Mouse (Mus musculus): Measurements from ENCODE around the gene Mapkapk2. TPM values are rescaled to one million over a fixed set of nuclear protein-coding genes. Genes with fewer than 3 reads are reported as not detected.

Gene Mapkapk2
- polyA plus RNA-seq, 1 experiment: 64.9 TPM

DNA sequence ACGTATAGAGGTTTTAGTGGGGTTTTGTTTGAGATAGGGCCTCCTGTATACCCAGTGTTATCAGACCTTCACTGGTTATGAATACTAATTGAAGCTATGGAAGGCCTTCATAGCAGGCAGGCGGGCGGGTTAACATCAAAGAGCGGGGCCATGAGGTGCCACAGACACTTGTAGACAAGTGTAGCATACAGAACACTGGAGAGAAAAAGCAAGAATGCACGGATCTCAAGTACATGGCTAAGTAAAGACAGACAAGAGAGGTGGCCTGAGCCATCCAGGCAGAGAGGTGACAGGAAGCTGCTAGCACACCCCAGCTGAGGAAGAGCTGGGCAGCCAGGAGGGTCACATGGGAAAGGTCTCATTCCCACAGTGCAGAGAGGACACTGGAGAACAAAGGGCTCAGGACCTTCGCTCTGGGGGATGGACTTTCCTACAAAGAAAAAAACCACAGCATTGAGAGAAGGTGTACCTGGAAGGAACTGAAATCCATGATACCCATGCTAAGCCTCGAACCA is 35.8 kb downstream of the Mapkapk2 start:
- H3K4me1 ChIP-seq (ENCODE audit: control insufficient read depth, insufficient read depth, low read length): no peaks in the 10 kb centered on the region
- TF ChIP-seq CTCF (IDR thresholded peaks at IDR 0.05; ENCODE audit: low read depth, low read length) (no peak), POLR2A (IDR thresholded peaks at IDR 0.05; ENCODE audit: insufficient read depth, low read length) (no peak), EP300 (IDR thresholded peaks at IDR 0.05; ENCODE audit: insufficient read depth, low read depth, low read length) (no peak)
- H3K9me3 ChIP-seq (replicated peaks; ENCODE audit: control insufficient read depth, insufficient read depth, low read length, poor library complexity, severe bottlenecking): no peaks in the 10 kb centered on the region
- no peaks in the 10 kb centered on the region for H3K36me3 ChIP-seq (ENCODE audit: control insufficient read depth, insufficient read depth, low read length, poor library complexity, severe bottlenecking)
- H3K4me3 ChIP-seq (ENCODE audit: low read depth, low read length): no peak overlapping the region
- H3K9ac ChIP-seq (ENCODE audit: low read depth, poor library complexity, severe bottlenecking): no peak overlapping the region
- no peak overlapping the region for H3K27ac ChIP-seq (ENCODE audit: insufficient read depth, low read length)
- no peaks in the 10 kb centered on the region for H3K27me3 ChIP-seq (ENCODE audit: control insufficient read depth, insufficient read depth, low read length, poor library complexity, severe bottlenecking)

DNA sequence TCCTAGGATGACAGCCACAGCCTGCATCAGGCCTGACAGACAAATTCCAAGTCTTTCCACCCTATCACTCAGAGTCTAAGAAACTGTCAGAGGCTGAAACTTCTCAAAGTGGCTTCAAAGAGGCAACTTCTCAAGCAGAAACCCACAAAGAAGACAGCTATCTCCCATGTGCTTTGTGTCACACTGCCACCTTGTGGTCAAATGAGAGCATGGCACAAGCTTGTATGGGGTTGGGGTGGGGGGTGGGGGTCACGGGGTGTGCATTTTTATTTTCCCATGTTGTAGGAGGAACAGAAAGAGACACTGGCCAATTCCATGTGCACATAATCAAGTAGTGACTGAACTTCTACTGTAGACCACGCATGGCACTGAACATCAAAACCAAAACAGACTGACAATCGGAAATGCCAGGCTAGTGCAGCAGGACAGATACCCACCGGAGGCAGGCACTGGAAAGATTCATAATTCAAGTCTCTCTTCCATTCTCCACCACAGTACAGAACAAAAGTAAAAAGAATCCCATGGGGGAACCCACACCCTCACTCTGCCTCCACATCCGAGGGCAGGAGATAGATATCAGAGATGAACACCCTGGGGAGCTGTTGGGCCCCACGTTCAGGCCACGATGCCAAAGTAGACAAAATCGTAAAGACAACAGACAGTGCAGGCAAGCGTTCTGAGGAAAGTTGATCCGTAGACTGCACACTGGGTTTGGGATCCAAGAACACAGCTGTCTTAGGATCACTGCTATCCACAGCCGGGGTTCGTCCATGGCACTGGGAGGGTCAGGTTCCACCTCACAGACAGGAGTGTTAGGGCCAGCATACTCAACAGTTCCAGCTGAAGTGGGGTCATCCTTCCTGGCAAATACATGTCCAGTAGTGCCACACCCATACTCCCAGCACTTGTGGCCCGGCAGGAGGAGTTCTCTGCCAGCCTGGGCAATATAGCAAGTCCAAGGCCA is 37.1 kb downstream of the Mapkapk2 start:
- no peak overlapping the region for H3K9ac ChIP-seq (ENCODE audit: low read depth, poor library complexity, severe bottlenecking)
- H3K27me3 ChIP-seq (ENCODE audit: control insufficient read depth, insufficient read depth, low read length, poor library complexity, severe bottlenecking): no peaks in the 10 kb centered on the region
- H3K9me3 ChIP-seq (replicated peaks; ENCODE audit: control insufficient read depth, insufficient read depth, low read length, poor library complexity, severe bottlenecking): no peaks in the 10 kb centered on the region
- H3K4me1 ChIP-seq (ENCODE audit: control insufficient read depth, insufficient read depth, low read length): no peaks in the 10 kb centered on the region
- no peak for TF ChIP-seq POLR2A (IDR thresholded peaks at IDR 0.05; ENCODE audit: insufficient read depth, low read length)
- TF ChIP-seq CTCF (IDR thresholded peaks at IDR 0.05; ENCODE audit: low read depth, low read length): peak; percentile 23
- H3K36me3 ChIP-seq (ENCODE audit: control insufficient read depth, insufficient read depth, low read length, poor library complexity, severe bottlenecking): no peaks in the 10 kb centered on the region
- H3K4me3 ChIP-seq (ENCODE audit: low read depth, low read length): no peak overlapping the region
- no peak overlapping the region for H3K27ac ChIP-seq (ENCODE audit: insufficient read depth, low read length)

DNA sequence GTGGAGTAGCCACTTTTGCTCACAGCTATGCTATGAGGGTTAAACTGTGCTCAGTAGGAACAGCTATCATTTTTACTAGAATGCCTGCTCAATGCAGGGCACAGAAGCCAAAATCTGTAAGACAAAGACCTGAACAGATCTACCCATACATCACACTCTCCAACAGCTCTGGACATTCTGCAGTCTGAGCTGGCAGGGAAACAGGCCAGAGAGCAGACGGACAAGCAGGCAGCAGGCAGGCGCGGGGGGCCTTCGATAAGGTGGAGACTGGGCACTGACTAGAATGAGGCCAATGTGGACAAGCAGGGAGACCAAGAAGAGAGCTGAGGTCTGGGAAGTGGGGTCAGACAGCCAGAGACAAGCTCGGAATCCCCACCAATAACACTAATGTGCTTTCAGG is 37.8 kb downstream of the Mapkapk2 start:
- Histone ChIP-seq H3K27ac (ENCODE audit: insufficient read depth, low read length) (no peak overlapping the region), H3K9me3 (replicated peaks; ENCODE audit: control insufficient read depth, insufficient read depth, low read length, poor library complexity, severe bottlenecking) (no peaks in the 10 kb centered on the region), H3K4me3 (ENCODE audit: low read depth, low read length) (no peak overlapping the region), H3K9ac (ENCODE audit: low read depth, poor library complexity, severe bottlenecking) (no peak overlapping the region), H3K27me3 (ENCODE audit: control insufficient read depth, insufficient read depth, low read length, poor library complexity, severe bottlenecking) (no peaks in the 10 kb centered on the region), H3K4me1 (ENCODE audit: control insufficient read depth, insufficient read depth, low read length) (no peaks in the 10 kb centered on the region), H3K36me3 (ENCODE audit: control insufficient read depth, insufficient read depth, low read length, poor library complexity, severe bottlenecking) (no peaks in the 10 kb centered on the region)
- TF ChIP-seq EP300 (IDR thresholded peaks at IDR 0.05; ENCODE audit: insufficient read depth, low read depth, low read length) (no peak), POLR2A (IDR thresholded peaks at IDR 0.05; ENCODE audit: insufficient read depth, low read length) (no peak)

DNA sequence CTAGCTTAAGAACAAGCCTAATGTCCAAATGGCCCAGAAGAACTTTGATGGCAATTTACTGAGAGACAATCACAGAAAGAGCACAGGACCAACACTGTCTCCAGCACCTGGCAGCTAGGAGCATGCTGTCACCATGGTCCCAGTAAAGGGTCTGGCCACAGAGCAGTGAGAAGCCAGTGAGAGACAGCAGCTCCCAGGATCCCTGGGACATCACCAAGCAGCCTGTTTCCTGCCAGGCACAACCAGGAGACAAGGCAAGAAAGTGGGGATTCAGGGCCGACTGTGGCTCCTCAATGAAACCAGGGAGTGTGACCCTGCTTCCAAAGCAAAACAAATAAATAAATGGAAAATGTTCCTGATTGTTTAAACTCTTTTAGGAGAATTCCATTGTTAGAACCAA is 38.2 kb downstream of the Mapkapk2 start:
- Histone ChIP-seq H3K4me1 (ENCODE audit: control insufficient read depth, insufficient read depth, low read length) (no peaks in the 10 kb centered on the region), H3K27ac (ENCODE audit: insufficient read depth, low read length) (no peak overlapping the region), H3K9ac (ENCODE audit: low read depth, poor library complexity, severe bottlenecking) (no peak overlapping the region), H3K36me3 (ENCODE audit: control insufficient read depth, insufficient read depth, low read length, poor library complexity, severe bottlenecking) (no peaks in the 10 kb centered on the region), H3K4me3 (ENCODE audit: low read depth, low read length) (no peak overlapping the region), H3K9me3 (replicated peaks; ENCODE audit: control insufficient read depth, insufficient read depth, low read length, poor library complexity, severe bottlenecking) (no peaks in the 10 kb centered on the region), H3K27me3 (ENCODE audit: control insufficient read depth, insufficient read depth, low read length, poor library complexity, severe bottlenecking) (no peaks in the 10 kb centered on the region)
- TF ChIP-seq EP300 (IDR thresholded peaks at IDR 0.05; ENCODE audit: insufficient read depth, low read depth, low read length): no peak
- TF ChIP-seq POLR2A (IDR thresholded peaks at IDR 0.05; ENCODE audit: insufficient read depth, low read length): no peak
- TF ChIP-seq CTCF (IDR thresholded peaks at IDR 0.05; ENCODE audit: low read depth, low read length): no peak

DNA sequence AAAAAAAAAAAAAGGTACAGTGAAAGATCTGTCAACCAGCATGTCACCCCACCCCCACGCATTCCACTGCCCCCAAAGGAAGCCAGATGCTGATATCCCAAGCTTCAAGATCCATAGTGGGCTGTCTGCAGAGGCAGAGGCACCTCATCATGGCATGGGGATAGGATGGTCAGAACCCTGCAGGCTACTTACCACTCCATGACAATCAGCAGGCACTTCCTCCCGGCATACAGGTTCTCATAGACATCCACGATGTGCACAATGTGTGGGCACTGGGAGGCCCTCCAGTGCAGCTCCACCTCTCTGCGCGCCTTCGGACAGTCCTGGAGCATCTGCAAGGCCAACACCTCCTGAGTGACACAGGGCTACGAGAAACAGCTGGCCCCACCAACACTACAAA is 39.2 kb downstream of the Mapkapk2 start:
- H3K27me3 ChIP-seq (ENCODE audit: control insufficient read depth, insufficient read depth, low read length, poor library complexity, severe bottlenecking): no peaks in the 10 kb centered on the region
- no peaks in the 10 kb centered on the region for H3K4me1 ChIP-seq (ENCODE audit: control insufficient read depth, insufficient read depth, low read length)
- H3K36me3 ChIP-seq (ENCODE audit: control insufficient read depth, insufficient read depth, low read length, poor library complexity, severe bottlenecking): no peaks in the 10 kb centered on the region
- no peak overlapping the region for H3K27ac ChIP-seq (ENCODE audit: insufficient read depth, low read length)
- no peak overlapping the region for H3K9ac ChIP-seq (ENCODE audit: low read depth, poor library complexity, severe bottlenecking)
- TF ChIP-seq CTCF (IDR thresholded peaks at IDR 0.05; ENCODE audit: low read depth, low read length) (no peak), POLR2A (IDR thresholded peaks at IDR 0.05; ENCODE audit: insufficient read depth, low read length) (no peak), EP300 (IDR thresholded peaks at IDR 0.05; ENCODE audit: insufficient read depth, low read depth, low read length) (no peak)
- no peaks in the 10 kb centered on the region for H3K9me3 ChIP-seq (replicated peaks; ENCODE audit: control insufficient read depth, insufficient read depth, low read length, poor library complexity, severe bottlenecking)
- no peak overlapping the region for H3K4me3 ChIP-seq (ENCODE audit: low read depth, low read length)

DNA sequence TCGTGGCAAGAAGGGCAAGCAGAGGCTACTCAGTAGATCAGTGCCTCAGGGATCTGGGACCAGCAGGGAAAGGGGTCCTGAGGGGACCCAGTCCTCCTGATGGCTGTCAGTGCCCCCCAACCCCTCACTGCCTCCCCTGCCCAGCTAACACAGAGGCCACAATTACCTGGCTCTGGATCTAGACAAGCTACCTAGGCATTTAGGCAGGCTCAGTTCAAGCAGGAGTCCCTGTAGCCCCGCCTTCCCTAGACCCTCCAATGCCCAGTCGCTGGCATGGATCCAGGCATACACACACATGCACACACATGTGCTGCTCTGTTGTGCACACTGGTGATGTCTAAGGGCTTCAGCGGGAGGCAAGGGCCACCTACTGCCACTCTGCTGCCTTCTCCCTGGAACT is 43.4 kb downstream of the Mapkapk2 start:
- TF ChIP-seq CTCF (IDR thresholded peaks at IDR 0.05; ENCODE audit: low read depth, low read length) (no peak), POLR2A (IDR thresholded peaks at IDR 0.05; ENCODE audit: insufficient read depth, low read length) (no peak), EP300 (IDR thresholded peaks at IDR 0.05; ENCODE audit: insufficient read depth, low read depth, low read length) (no peak)
- H3K36me3 ChIP-seq (ENCODE audit: control insufficient read depth, insufficient read depth, low read length, poor library complexity, severe bottlenecking): no peaks in the 10 kb centered on the region

More for the DNA sequence above, 43.4 kb downstream of the Mapkapk2 start:
- Histone ChIP-seq H3K27ac (ENCODE audit: insufficient read depth, low read length) (no peak overlapping the region), H3K4me3 (ENCODE audit: low read depth, low read length) (no peak overlapping the region), H3K9ac (ENCODE audit: low read depth, poor library complexity, severe bottlenecking) (no peak overlapping the region), H3K9me3 (replicated peaks; ENCODE audit: control insufficient read depth, insufficient read depth, low read length, poor library complexity, severe bottlenecking) (no peaks in the 10 kb centered on the region), H3K4me1 (ENCODE audit: control insufficient read depth, insufficient read depth, low read length) (no peaks in the 10 kb centered on the region), H3K27me3 (ENCODE audit: control insufficient read depth, insufficient read depth, low read length, poor library complexity, severe bottlenecking) (no peaks in the 10 kb centered on the region)

Measured in ES-Bruce4 (cell line).